Mouse (Mus musculus): ENCODE measurements around the gene Zic5. TPM values are rescaled to one million over a fixed set of nuclear protein-coding genes. Genes with fewer than 3 reads are reported as not detected.

Gene Zic5
- total RNA-seq, 2 experiments from 2014 or later = not detected

DNA sequence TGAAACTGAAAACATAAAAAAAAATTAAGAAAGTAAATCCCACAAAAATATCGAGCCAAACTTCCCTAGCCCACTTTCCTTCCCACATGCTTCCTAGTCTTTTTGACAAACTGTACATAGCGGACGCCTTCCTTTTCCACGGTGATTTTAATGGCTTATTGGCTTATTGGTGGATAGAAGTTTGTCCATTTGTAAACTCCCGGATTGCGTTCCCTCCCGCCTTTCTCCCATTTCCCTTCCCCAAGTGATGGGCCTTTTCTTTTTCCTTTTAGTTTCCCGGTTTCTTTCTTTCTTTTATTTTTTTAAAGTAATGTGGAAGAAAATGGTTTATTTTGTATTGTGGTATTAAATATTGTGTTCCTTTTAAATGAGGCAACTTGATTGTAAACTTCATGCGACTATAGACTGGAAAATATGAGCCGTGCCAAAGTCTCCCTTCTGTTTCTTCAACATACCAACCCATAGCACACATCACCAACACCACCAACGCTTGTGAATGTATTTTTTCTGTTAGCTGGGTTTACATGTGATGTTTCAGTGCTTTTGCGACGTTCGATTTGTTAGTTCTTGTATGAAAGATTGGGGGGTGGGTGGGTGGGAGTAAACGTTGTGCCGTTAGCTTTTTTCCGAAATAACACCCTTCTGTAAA, 14.1 kb upstream of the Zic5 start:
- no peak for DNase-seq

DNA sequence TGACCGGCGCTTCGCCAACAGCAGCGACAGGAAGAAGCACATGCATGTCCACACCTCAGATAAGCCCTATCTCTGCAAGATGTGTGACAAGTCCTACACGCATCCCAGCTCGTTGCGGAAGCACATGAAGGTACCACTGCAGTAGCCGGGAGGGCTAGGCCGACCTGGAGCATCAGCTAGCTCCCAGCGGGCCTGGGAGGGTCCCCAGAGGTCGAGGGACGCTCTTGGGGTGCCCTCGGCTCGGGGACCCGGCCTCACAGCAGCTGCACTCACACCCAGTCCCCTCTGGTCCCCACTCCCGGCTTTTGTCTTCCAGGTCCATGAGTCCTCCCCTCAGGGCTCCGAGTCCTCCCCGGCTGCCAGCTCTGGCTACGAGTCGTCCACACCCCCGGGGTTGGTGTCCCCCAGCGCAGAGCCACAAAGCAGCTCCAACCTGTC, 13.1 kb upstream of the Zic5 start:
- DNase-seq = no peak

DNA sequence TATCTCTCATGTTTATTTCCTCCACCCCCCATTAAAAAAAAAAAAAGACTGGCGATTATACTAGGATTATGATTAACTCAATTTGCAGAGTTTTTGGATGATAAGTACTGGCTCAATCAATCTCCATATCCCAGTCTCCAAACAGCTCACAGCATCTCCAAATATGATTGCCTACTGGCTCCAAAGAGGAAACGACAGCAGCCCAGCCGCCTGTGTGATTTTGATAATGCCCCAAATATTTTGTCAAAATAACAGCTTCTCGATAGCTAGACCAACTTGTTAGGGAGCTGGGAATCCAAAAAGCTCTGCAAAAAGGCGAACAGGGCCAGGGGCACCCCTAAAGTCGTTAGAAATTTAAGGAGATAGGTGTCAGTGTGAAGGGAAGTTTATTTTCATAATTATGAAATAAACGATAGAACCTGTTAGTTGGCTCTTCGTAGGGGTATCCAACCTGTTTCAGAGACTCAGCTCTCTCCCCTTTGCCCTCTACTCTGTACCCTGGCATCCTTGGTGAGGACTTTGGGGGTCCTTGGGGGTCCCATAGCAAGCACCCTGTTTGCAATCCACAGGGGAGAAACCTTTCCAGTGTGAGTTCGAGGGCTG, 12.6 kb upstream of the Zic5 start:
- DNase-seq = no peak

DNA sequence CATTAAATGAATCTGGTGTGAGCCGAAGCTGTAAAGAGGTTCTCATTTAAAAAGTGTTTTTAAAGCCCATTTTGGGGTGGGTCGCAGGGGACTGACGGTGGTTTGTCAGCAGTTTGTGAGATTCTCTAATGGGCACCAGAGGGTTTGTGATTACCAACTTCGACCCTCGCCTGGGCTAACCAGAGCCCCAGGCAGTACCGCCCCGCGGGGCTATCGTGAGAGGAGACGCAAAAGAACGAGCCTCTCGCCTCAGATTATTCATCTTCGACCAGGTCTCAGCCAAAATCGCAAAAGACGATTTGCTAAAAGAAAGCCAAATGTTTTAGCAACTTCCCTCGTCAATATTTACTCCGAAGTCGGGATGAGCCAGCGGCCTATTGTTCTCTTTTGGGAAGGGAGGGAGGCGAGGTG, 11.8 kb upstream of the Zic5 start:
- no peak for DNase-seq

DNA sequence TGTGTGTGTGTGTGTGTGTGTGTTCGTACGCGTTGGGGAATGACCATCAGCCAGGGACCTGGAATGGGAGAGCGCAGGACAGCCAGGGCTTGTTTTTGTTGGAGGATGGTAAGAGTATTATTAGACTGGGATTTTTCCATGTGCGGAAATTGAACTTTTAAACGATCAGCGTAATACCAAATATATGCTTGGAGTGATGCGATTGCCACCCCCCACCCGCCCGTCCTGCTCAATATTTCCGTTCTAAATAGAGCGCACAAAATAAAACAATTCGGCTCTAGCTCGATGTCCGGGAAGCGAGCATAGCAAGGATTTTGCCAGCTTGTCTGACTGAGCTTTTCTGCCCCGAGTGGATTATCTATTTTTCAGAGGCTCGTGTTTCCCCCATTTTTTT, 11.3 kb upstream of the Zic5 start:
- DNase-seq = no peak

DNA sequence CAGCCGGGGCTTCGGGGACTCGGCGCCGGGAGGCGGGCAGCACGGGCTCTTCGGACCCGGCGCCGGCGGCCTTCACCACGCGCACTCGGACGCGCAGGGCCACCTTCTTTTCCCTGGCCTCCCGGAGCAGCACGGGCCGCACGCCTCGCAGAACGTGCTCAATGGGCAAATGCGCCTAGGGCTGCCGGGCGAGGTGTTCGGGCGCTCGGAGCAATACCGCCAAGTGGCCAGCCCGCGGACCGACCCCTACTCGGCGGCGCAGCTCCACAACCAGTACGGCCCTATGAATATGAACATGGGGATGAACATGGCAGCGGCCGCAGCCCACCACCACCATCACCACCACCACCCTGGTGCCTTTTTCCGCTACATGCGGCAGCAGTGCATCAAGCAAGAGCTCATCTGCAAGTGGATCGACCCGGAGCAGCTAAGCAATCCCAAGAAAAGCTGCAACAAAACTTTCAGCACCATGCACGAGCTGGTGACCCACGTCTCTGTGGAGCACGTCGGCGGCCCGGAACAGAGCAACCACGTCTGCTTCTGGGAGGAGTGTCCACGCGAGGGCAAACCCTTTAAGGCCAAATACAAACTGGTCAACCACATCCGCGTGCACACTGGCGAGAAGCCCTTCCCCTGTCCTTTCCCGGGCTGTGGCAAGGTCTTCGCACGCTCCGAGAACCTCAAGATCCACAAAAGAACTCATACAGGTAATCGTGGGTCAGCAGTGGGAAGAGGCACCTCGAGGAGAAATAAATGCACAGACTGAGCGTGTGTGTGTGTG, 10.8 kb upstream of the Zic5 start:
- no peak for DNase-seq

DNA sequence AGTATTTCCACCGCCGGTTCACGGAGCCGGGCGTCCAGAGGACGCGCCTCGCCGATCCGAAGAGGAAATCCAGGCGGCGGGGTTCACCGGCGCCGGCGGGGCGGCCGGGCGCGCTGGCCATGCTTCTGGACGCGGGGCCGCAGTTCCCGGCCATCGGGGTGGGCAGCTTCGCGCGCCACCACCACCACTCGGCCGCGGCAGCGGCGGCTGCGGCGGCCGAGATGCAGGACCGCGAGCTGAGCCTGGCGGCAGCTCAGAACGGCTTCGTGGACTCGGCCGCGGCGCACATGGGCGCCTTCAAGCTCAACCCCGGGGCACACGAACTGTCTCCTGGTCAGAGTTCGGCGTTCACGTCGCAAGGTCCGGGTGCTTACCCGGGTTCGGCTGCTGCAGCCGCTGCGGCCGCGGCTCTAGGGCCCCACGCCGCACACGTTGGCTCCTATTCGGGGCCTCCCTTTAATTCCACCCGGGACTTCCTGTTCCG, 10.1 kb upstream of the Zic5 start:
- DNase-seq = no peak

DNA sequence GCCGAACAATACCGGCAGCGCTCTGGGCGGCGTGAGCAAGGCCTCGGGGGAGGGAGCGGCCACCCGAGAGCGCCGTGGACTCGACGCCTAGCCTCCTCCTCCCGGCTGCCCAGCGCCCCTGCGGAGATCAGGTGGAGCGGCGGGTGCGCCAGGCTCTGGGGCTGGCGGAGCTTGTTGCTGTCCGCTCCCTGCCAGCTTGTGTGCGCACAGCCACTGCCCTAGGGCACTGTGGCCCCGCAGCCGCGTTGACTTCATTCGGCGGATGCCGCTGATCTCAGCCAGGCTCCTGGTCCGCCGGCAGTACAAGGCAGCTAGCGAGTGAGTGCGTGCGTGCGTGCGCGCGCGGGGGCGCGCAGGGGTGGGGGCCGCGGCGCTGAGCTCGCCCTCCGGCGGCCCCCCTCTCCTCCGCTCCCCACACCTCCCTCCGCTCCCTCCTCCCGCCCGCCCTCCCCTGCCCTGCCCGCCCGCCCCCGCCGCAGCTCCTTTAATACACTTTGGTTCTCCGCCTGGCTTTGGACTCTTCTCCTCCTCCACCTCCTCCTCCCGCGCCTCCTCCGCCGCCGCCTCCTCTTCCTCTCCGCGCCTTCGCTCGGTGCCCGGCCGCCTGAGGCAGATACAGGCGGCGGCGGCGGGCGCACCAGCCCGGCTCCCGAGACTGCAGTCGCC, 9.5 kb upstream of the Zic5 start, which contains the start of gene Zic2:
Gene Zic2 (plus strand): TSS at position 545 of the 666 bp plus-strand sequence.
- DNase-seq = no peak

DNA sequence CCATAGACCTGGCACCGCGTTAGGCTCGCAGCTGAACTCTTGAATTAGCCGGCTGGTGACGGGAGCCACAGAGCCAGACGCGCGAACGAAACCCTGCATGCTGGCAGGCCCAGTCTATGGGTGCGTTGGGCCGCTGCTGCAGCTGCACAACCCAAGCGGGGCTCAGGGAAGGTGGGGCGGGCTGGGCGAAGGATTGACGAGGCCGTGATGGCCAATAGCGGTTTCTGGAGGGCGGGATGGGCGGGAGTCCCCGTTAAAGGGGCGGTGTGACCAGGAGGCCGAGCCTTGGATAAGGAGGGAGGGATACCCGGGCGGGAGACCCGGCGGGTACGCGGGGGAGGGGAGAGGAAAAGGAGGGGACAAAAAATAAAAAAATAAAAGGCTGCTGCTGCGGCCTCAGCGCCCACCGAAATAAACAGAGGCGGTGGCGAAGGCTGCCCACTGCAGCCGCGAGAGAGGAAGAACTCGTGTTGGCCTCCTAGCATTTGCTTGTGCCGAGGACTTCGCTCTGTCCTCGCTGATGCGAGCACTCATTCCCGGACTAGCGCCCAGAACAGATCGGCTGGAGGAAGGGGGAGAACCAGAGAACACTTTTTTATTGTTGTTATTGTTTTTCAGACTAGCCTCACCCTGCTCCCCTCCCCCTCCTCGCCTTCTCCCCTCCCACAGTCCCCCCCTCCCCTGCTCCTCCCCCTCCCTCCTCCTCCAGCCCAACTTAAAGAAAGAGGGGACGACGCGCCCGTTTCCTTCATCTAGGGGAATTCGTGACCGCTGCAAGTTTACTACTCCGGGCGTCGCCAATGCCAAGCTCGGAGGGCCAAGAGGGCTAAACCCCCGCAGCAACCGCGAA, 8.8 kb upstream of the Zic5 start:
- no peak for DNase-seq

DNA sequence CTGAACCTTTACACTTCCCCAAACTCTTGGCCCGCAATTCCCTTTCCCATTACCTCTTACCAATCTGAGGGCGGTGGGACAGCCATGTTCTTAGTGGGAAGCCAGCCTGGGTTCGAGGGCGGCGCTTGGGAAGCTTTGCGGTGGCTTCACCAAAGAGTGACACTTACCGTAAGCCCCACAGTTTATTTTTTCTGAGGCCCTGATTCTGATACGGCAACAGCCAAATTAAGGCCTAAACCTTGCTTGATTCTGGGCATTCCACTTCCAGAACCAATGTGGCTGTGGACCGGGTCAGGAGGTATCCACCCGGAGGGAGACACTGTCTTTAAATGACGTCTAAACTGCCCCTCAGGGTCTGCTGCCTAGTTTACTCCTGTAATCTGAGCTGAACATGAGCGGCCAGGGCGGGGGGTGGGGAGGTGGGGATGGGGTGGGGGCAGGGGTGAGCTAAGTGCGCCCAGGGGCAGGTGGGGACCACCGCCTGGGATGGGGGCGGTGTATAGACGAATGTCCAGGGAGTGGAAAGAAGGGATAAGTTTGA, 7.8 kb upstream of the Zic5 start:
- no peak for DNase-seq

DNA sequence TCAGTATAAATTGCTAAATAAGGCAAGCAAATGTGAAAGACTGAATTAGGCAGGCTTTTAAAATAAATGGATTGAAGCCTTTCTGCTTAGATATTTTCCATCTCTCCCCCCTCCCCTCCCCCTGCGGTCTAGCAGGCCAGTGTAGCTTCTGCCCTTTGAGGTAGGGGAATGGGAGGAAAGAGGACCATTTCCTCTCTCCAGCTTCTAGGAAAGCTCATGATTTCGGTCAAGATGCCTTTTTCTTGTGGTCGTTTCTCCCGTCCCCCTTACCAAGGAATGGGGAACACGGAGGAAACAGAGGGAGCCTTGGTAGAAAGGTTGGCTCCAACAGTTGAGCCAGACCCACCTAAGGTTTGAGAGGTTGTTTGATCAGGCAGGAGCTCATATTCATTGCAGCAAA, 7.2 kb upstream of the Zic5 start:
- no peak for DNase-seq

DNA sequence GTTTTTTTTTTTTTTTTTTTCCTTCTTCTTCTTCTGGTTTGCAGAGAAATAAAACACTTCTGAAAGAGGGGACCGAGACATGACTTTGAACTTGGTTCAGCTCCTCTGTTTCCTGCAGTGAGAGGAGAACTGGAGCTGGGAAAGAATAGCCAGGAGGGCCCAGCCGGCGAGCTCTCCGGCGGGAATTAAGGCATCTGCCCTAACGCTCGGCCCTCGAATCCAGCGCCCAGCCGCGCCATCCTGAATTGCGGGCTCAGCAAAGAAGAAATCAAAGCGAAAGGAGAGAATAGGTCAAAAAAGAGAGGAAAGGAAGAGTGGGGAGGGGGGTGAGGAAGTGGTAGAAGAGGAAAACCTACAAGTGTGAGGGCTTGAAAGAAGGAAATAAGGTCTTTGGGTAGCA, 6.7 kb upstream of the Zic5 start:
- no peak for DNase-seq

DNA sequence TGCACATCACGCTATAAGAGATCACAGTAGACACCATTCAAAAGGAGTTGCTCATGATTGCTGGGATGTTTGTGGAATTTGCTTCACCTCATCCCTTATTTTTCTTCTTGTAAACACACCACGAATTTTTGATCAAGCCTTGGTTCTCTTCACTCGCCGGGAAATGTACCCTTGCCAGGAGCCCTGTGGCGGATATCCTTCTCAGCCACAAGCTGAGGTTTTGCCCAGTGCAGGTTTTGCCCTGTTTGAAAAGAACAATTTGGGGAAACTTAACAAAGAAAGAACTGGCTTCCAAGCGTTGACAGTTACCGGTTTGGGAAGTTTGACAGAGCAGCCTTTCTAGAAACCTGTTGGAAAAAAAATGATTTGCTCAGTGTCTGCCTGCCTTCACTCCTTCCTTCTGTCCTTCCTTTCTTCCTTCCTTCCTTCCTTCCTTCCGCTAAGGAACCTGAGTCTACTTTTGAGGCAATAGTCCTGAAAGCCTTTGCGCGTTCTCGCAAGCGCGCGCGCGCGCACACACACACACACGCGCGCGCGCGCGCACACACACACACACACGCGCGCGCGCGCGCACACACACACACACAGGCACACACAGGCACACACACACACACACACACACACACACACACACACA, 6.1 kb upstream of the Zic5 start:
- DNase-seq = no peak

DNA sequence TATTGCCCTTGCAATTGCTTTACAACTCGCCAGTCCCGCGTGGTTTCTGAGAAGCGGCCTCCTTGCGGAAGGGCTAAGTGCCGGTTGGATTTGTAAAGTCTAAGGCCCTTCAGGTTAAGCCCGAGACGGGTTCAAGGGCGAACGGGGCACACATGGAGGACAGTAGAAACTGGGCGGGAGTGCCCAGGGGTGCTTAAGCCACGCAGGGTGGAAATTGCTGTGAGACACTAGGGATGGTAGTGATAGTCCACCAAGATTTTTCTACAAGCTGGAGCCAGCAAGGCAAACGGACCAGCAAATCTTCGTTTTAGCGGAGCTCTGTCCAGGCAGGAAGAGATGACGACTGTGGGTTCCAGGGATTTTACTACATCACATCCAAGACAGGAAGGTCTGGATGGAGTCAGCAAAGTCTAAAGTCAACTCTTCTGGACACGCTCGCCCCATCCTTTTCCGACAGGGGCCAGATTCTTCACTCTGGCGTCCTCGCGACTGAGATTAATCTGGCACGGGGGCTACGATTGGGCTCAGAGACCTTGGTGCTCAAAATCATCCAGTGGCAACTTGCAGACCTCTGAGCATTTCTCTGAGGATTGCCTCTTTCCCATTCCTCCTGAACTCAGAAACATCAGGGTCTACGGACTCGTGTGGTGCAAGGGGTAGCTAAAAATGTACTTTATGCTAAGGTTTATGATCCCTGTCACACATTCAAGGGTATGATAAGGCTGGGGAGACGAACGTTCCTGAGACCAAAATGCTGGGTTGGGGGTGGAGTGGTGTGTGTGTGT, 3.7 kb upstream of the Zic5 start:
- DNase-seq = no peak

DNA sequence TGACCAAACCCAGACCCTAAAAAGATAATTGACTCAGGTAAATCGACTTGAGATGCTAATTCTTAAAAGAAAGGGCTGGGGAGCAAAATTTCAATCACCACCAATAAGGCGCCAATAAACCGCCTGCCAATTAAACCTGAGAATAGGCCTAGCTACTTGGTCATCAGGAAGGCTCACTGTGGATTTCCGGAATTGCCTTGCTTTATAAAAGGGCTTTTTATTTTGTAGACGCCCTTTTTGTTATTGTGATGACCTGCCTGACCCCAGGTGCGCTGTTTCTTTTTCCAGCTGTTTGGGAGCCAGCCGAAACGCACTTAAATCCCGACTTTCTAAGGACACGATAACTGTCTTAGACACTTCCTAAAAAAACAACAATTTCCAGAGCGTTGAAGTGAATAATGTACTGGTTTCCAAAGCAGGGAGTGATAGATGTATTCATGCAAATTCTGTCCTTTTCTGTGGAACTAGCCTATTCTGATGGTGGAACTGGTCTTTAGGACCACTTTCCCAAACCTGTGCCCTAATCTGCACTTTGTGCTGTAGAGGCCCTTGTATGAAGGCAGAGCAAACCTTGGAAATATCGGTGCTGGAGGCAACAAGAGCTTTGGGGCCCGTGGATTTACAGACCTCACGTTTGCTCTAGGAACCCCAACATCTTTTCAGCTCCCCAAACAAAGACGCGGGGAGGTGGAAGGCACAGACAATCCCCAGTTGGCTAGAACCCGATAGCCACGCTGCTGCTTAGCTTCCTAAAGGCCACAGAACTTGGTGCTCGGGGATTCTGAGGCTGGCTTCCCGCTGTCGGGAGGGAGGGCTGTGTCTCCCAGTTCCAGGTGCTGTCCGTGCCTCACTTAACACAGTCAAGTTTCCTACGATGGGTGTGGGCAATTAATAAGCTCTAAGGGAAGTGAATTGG, 2.7 kb upstream of the Zic5 start:
- DNase-seq = no peak

DNA sequence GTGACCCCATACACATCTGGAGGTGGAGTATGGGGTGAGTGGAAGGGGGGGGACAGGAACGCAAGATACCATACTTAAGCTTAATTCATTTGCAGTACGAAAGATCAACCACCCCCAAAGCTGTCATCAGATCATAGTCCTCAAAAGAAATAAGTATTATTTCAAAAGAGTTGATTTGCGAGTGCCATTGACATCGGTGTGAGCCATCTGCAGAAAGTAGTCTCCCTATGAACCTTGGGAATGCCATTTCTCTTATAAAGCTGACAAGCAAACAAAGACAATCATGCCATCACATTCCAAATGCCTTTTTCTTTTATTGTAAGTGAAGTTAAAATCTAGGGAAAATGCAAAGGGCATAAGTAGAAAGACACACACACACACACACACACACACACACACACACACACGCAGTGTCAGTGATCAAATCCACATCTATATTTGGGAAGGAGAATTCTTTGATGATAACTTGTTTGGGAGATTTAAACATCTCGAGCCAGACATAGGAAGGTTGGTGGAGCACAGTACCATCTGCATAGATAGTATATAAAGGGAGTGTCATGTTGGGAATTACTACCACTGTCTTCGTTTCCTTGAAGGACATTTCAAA, 1.4 kb upstream of the Zic5 start:
- no peak for DNase-seq

DNA sequence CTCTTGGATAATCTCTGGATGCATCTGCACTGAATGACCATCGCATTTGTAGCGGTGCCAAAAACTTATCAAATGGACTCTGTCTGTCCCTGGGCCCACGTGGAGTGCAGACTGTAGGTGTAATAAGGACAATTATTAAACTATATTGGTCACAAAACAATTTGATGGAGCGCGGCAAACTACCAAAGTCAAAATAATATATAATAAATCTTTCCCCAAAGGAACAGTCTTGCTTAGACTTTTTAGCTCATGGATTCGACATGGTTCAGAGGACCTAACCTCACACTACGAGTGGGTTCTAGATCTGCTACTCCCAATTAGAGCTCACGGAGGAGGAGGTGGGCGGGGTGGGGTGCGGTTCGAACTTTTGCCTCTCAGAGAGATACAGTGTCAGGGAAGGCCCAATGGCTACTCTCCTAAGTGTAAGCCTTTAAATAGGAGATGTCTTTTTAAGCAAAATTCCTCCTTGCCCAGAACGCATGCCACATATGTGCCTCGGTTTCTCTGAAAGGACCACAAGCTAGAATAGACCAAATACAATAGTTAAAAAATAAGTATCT, 534 bp upstream of the Zic5 start:
- no peak for DNase-seq

DNA sequence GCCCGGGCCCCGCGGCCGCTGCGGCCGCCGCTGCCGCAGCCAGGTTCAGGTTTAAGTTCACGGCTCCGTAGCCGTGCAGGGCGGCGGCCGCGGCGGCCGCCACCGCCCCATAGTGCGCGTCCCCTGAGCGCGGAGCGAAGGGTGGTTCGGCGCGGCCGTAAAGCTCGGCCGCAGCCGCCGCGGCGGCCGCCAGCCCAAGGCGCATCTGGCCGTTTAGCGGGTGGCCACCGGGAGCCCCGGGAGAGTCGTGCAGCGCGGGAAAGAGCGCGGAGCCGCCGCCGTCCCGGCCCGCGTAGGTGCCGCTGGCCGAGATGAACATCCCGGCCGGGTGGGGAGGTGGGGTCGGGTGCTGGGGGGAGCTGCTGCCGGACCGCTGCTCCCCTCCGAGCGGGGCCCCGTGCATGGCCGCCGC, 1.1 kb downstream of the Zic5 start:
- no peak for DNase-seq

All from gastrocnemius, postnatal 25 days (tissue).